Mouse (Mus musculus): ENCODE results near the gene Gltp. TPM values are rescaled to one million over a fixed set of nuclear protein-coding genes. Genes with fewer than 3 reads are reported as not detected.

Gltp gene
- polyA plus RNA-seq, 1 experiment: 56.2 TPM

GRCm38 (mm10) chr5:114707265-114708068, 16.7 kb upstream of the Gltp start, which contains the start of gene Tchp:
Gene Tchp (plus strand): TSS chr5:114707760.
- no peaks in the 10 kb centered on the region for H3K9me3 ChIP-seq
- peaks cover 33% of the 10 kb centered on the region for H3K36me3 ChIP-seq (replicated peaks; ENCODE audit: low read length)
- peaks cover 36% of the 10 kb centered on the region for H3K4me1 ChIP-seq
- no peaks in the 10 kb centered on the region for H3K27me3 ChIP-seq (replicated peaks)
- peak within 1 kb of the TSS; percentile 99 for H3K4me3 ChIP-seq (replicated peaks)
- TF ChIP-seq FLI1 (IDR thresholded peaks at IDR 0.05; ENCODE audit: low read length) (no peak), GATA1 (IDR thresholded peaks at IDR 0.05; ENCODE audit: borderline replicate concordance, low read length) (no peak)

- no peaks in the 10 kb centered on the region for H3K36me3 ChIP-seq (replicated peaks; ENCODE audit: low read length)
Observed at GRCm38 (mm10) chr5:114702403-114703392, 11.9 kb upstream of the Gltp start.

GRCm38 (mm10) chr5:114699015-114699414, 8.2 kb upstream of the Gltp start:
- H3K36me3 ChIP-seq (replicated peaks; ENCODE audit: low read length): no peaks in the 10 kb centered on the region
- no peaks in the 10 kb centered on the region for H3K9me3 ChIP-seq
- no peak for TF ChIP-seq FLI1 (IDR thresholded peaks at IDR 0.05; ENCODE audit: low read length)
- no peak for TF ChIP-seq GATA1 (IDR thresholded peaks at IDR 0.05; ENCODE audit: borderline replicate concordance, low read length)
- no peak overlapping the region for H3K4me3 ChIP-seq (replicated peaks)
- peaks cover 28% of the 10 kb centered on the region for H3K4me1 ChIP-seq
- H3K27me3 ChIP-seq (replicated peaks): peaks cover 16% of the 10 kb centered on the region

More at GRCm38 (mm10) chr5:114702403-114703392, 11.9 kb upstream of the Gltp start:
- TF ChIP-seq FLI1 (IDR thresholded peaks at IDR 0.05; ENCODE audit: low read length) (no peak), GATA1 (IDR thresholded peaks at IDR 0.05; ENCODE audit: borderline replicate concordance, low read length) (no peak)
- no peaks in the 10 kb centered on the region for H3K9me3 ChIP-seq
- peaks cover 6% of the 10 kb centered on the region for H3K27me3 ChIP-seq (replicated peaks)
- H3K4me1 ChIP-seq: peaks cover 30% of the 10 kb centered on the region
- peak overlapping the region; percentile 48 for H3K4me3 ChIP-seq (replicated peaks)

- Histone ChIP-seq H3K4me3 (replicated peaks) (no peak overlapping the region), H3K9me3 (no peaks in the 10 kb centered on the region), H3K36me3 (replicated peaks; ENCODE audit: low read length) (no peaks in the 10 kb centered on the region), H3K4me1 (peaks cover 32% of the 10 kb centered on the region), H3K27me3 (replicated peaks) (peaks cover 24% of the 10 kb centered on the region)
- no peak for TF ChIP-seq GATA1 (IDR thresholded peaks at IDR 0.05; ENCODE audit: borderline replicate concordance, low read length)
- no peak for TF ChIP-seq FLI1 (IDR thresholded peaks at IDR 0.05; ENCODE audit: low read length)
Observed at GRCm38 (mm10) chr5:114698044-114698746, 7.4 kb upstream of the Gltp start.

GRCm38 (mm10) chr5:114696939-114697338, 6.2 kb upstream of the Gltp start:
- Histone ChIP-seq H3K27me3 (replicated peaks) (peaks cover 32% of the 10 kb centered on the region), H3K9me3 (no peaks in the 10 kb centered on the region), H3K4me3 (replicated peaks) (no peak overlapping the region), H3K36me3 (replicated peaks; ENCODE audit: low read length) (no peaks in the 10 kb centered on the region), H3K4me1 (peaks cover 21% of the 10 kb centered on the region)
- TF ChIP-seq FLI1 (IDR thresholded peaks at IDR 0.05; ENCODE audit: low read length) (no peak), GATA1 (IDR thresholded peaks at IDR 0.05; ENCODE audit: borderline replicate concordance, low read length) (no peak)

GRCm38 (mm10) chr5:114695775-114696174, 5.0 kb upstream of the Gltp start:
- Histone ChIP-seq H3K27me3 (replicated peaks) (peaks cover 32% of the 10 kb centered on the region), H3K9me3 (no peaks in the 10 kb centered on the region), H3K36me3 (replicated peaks; ENCODE audit: low read length) (no peaks in the 10 kb centered on the region), H3K4me3 (replicated peaks) (no peak overlapping the region), H3K4me1 (peaks cover 27% of the 10 kb centered on the region)
- TF ChIP-seq GATA1 (IDR thresholded peaks at IDR 0.05; ENCODE audit: borderline replicate concordance, low read length) (no peak), FLI1 (IDR thresholded peaks at IDR 0.05; ENCODE audit: low read length) (no peak)

- Histone ChIP-seq H3K27me3 (replicated peaks) (peaks cover 22% of the 10 kb centered on the region), H3K4me1 (peaks cover 54% of the 10 kb centered on the region), H3K9me3 (no peaks in the 10 kb centered on the region), H3K36me3 (replicated peaks; ENCODE audit: low read length) (peaks cover 10% of the 10 kb centered on the region), H3K4me3 (replicated peaks) (peak overlapping the region; percentile 98)
- TF ChIP-seq FLI1 (IDR thresholded peaks at IDR 0.05; ENCODE audit: low read length) (no peak), GATA1 (IDR thresholded peaks at IDR 0.05; ENCODE audit: borderline replicate concordance, low read length) (no peak)
Observed at GRCm38 (mm10) chr5:114689700-114690366, 951 bp downstream of the Gltp start.

- Histone ChIP-seq H3K9me3 (no peaks in the 10 kb centered on the region), H3K27me3 (replicated peaks) (peaks cover 12% of the 10 kb centered on the region), H3K4me1 (peaks cover 65% of the 10 kb centered on the region), H3K4me3 (replicated peaks) (peak overlapping the region; percentile 5), H3K36me3 (replicated peaks; ENCODE audit: low read length) (peaks cover 10% of the 10 kb centered on the region)
- TF ChIP-seq GATA1 (IDR thresholded peaks at IDR 0.05; ENCODE audit: borderline replicate concordance, low read length) (no peak), FLI1 (IDR thresholded peaks at IDR 0.05; ENCODE audit: low read length) (no peak)
Observed at GRCm38 (mm10) chr5:114688703-114689102, 2.1 kb downstream of the Gltp start.

- no peaks in the 10 kb centered on the region for H3K9me3 ChIP-seq
- no peak overlapping the region for H3K4me3 ChIP-seq (replicated peaks)
- H3K27me3 ChIP-seq (replicated peaks): peaks cover 6% of the 10 kb centered on the region
- TF ChIP-seq FLI1 (IDR thresholded peaks at IDR 0.05; ENCODE audit: low read length): no peak
- peaks cover 10% of the 10 kb centered on the region for H3K36me3 ChIP-seq (replicated peaks; ENCODE audit: low read length)
- H3K4me1 ChIP-seq: peaks cover 63% of the 10 kb centered on the region
Observed at GRCm38 (mm10) chr5:114687901-114688300, 2.9 kb downstream of the Gltp start.

All from megakaryocyte, embryonic 14.5 days (primary cell).